Comparison of ENCODE assay signal across 8 mouse cellular contexts in the genomic region with DNA sequence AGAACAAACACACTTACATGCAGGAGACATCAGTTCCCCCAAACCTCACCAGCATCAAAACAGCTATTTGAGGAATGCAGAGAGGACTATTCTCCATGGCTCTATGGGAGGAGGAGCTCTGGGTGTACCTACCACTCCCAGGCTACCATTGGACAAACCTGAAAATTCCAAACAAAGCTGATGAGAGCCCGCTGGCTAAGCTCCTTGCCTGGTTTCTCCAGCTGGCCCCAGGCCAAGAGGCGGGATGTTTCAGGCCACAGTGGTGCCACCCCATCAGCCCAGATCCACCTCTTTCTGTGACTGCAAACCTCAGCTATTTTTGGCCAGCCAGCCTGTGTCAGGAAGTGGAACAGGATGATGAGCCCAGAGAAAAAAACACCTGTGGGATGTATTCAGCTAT. TPM values are rescaled to one million over a fixed set of nuclear protein-coding genes. Genes with fewer than 3 reads are reported as not detected.
DNase-seq lines count a peak whose midpoint lies in the region; ATAC-seq and TF ChIP-seq lines count a peak whose summit lies in the region.

No protein-coding gene starts in this region.

- no peak overlapping the region for H3K9ac ChIP-seq in hindbrain, embryonic 16.5 days (ENCODE audit: low read depth, low read length)
- H3K9ac ChIP-seq in hindbrain, embryonic 12.5 days, result no peak overlapping the region
- H3K9ac ChIP-seq in intestine, embryonic 15.5 days, result no peak overlapping the region
- no peak overlapping the region for H3K9ac ChIP-seq in midbrain, embryonic 16.5 days (ENCODE audit: low read depth, low read length)

- no peak; the same call in 1 of the 2 replicates for ATAC-seq in hindbrain, embryonic 16.5 days
- ATAC-seq in hindbrain, embryonic 12.5 days (ENCODE audit: low FRiP score), result no peak
- peak; percentile 64 for ATAC-seq in Patski
- peak; percentile 60 for ATAC-seq in intestine, embryonic 15.5 days
- ATAC-seq in midbrain, embryonic 16.5 days, result no peak

- no peak overlapping the region for H3K27ac ChIP-seq in hindbrain, embryonic 16.5 days (ENCODE audit: low read depth, low read length)
- H3K27ac ChIP-seq in hindbrain, embryonic 12.5 days, result no peak overlapping the region
- no peak overlapping the region for H3K27ac ChIP-seq in intestine, embryonic 15.5 days
- no peak overlapping the region for H3K27ac ChIP-seq in midbrain, embryonic 16.5 days (ENCODE audit: low read length)

- in situ Hi-C loops in Patski (cut with MboI; ENCODE audit: low pct_unique_long_range_greater_than_20kb), result no loop called here

- POLR2A ChIA-PET in Patski (lab: Charles Lee), result no interaction called here

- TF ChIP-seq CTCF in Patski (IDR thresholded peaks at IDR 0.05), result no peak

- H3K4me2 ChIP-seq in hindbrain, embryonic 16.5 days (ENCODE audit: low read length), result peak overlapping the region; percentile 18; the same call in 1 of the 2 replicates
- no peak overlapping the region for H3K4me2 ChIP-seq in hindbrain, embryonic 12.5 days (replicated peaks)
- H3K4me2 ChIP-seq in intestine, embryonic 15.5 days (replicated peaks), result no peak overlapping the region
- no peak overlapping the region for H3K4me2 ChIP-seq in midbrain, embryonic 16.5 days (ENCODE audit: low read length)

- DNase-seq in Patski (ENCODE audit: low read depth, low spot score), result no peak
- peak; percentile 66 for DNase-seq in gastrocnemius, adult 18-20 months (ENCODE audit: low spot score)
- DNase-seq in lung, postnatal 25 days (ENCODE audit: low spot score), result peak; percentile 88
- no peak for DNase-seq in spleen, adult 18-20 months

- peaks cover 9% of the 10 kb centered on the region for H3K4me1 ChIP-seq in hindbrain, embryonic 16.5 days (ENCODE audit: control insufficient read depth, insufficient read depth, low read depth, low read length)
- no peaks in the 10 kb centered on the region for H3K4me1 ChIP-seq in hindbrain, embryonic 12.5 days
- H3K4me1 ChIP-seq in intestine, embryonic 15.5 days (replicated peaks), result peaks cover 26% of the 10 kb centered on the region
- H3K4me1 ChIP-seq in midbrain, embryonic 16.5 days (ENCODE audit: control insufficient read depth, insufficient read depth, low read length), result no peaks in the 10 kb centered on the region

- no peaks in the 10 kb centered on the region for H3K36me3 ChIP-seq in hindbrain, embryonic 16.5 days (ENCODE audit: control insufficient read depth, insufficient read depth, low read length)
- no peaks in the 10 kb centered on the region for H3K36me3 ChIP-seq in hindbrain, embryonic 12.5 days
- H3K36me3 ChIP-seq in intestine, embryonic 15.5 days, result no peaks in the 10 kb centered on the region
- no peaks in the 10 kb centered on the region for H3K36me3 ChIP-seq in midbrain, embryonic 16.5 days (ENCODE audit: control insufficient read depth, insufficient read depth, low read length)

- no peaks in the 10 kb centered on the region for H3K9me3 ChIP-seq in hindbrain, embryonic 16.5 days (ENCODE audit: control insufficient read depth, low read length)
- H3K9me3 ChIP-seq in hindbrain, embryonic 12.5 days (replicated peaks), result no peaks in the 10 kb centered on the region
- H3K9me3 ChIP-seq in intestine, embryonic 15.5 days, result no peaks in the 10 kb centered on the region
- H3K9me3 ChIP-seq in midbrain, embryonic 16.5 days (replicated peaks; ENCODE audit: control insufficient read depth, low read length, poor library complexity, severe bottlenecking), result no peaks in the 10 kb centered on the region

- CTCF ChIA-PET in Patski (lab: Charles Lee), result interaction anchor here (1.3 to 1.4 kb wide), 2 partner anchors 10 to 28 kb away, joined by 3 read pairs; no protein-coding TSS in a partner anchor

- 39% methylated on average over 2 of the region's 2 CpGs for WGBS in hindbrain, embryonic 16.5 days
- 58% methylated on average over 2 of the region's 2 CpGs for WGBS in hindbrain, embryonic 12.5 days
- 21% methylated on average over 2 of the region's 2 CpGs for WGBS in intestine, embryonic 15.5 days
- WGBS in midbrain, embryonic 16.5 days, result 57% methylated on average over 2 of the region's 2 CpGs

- no peak overlapping the region for H3K4me3 ChIP-seq in hindbrain, embryonic 16.5 days (ENCODE audit: low read length)
- no peak overlapping the region for H3K4me3 ChIP-seq in hindbrain, embryonic 12.5 days
- no peak overlapping the region for H3K4me3 ChIP-seq in intestine, embryonic 15.5 days (replicated peaks)
- H3K4me3 ChIP-seq in midbrain, embryonic 16.5 days (ENCODE audit: low read depth, low read length), result no peak overlapping the region

- H3K27me3 ChIP-seq in hindbrain, embryonic 16.5 days (replicated peaks; ENCODE audit: control insufficient read depth, insufficient read depth, low read length), result no peaks in the 10 kb centered on the region
- H3K27me3 ChIP-seq in hindbrain, embryonic 12.5 days, result no peaks in the 10 kb centered on the region
- H3K27me3 ChIP-seq in Patski, result no peaks in the 10 kb centered on the region
- no peaks in the 10 kb centered on the region for H3K27me3 ChIP-seq in intestine, embryonic 15.5 days (replicated peaks)
- no peaks in the 10 kb centered on the region for H3K27me3 ChIP-seq in midbrain, embryonic 16.5 days (ENCODE audit: control insufficient read depth, insufficient read depth, low read depth, low read length)

RNA-seq across cellular contexts. Expression of gene Insig1, which starts 33.0 kb away (rescaled TPM):
- 76.9 and 79.5 TPM in 2 replicates for polyA plus RNA-seq in hindbrain, embryonic 16.5 days (2015; fragmentation: Nextera tagmentation; extraction: Ambion mirVana)
- 95.6 and 101 TPM in 2 replicates for polyA plus RNA-seq in hindbrain, embryonic 12.5 days (2016; fragmentation: Nextera tagmentation; extraction: Ambion mirVana)
- polyA plus RNA-seq in Patski (2021), result 19.8 TPM
- 10 to 100 TPM in 1 of 2 experiments, 1 to 10 TPM in 1; 8.4 to 11.4 TPM for total RNA-seq in gastrocnemius, adult 18-20 months (2021)
- 222 and 228 TPM in 2 replicates for polyA plus RNA-seq in intestine, embryonic 15.5 days (2015; fragmentation: Nextera tagmentation; extraction: Ambion mirVana)
- 83.3 and 94.0 TPM in 2 replicates for polyA plus RNA-seq in midbrain, embryonic 16.5 days (2015; fragmentation: Nextera tagmentation; extraction: Ambion mirVana)

Comparison
In these comparisons a context has a peak if more than half of its experiments do, and no peak if none do; other contexts are left out.
1. ATAC-seq: peak in Patski (single experiment) and intestine, embryonic 15.5 days (single experiment); none in hindbrain, embryonic 16.5 days (single experiment), hindbrain, embryonic 12.5 days (single experiment) and midbrain, embryonic 16.5 days (single experiment).
2. DNase-seq: peak in gastrocnemius, adult 18-20 months (single experiment) and lung, postnatal 25 days (single experiment); none in Patski (single experiment) and spleen, adult 18-20 months (0 of 2).